Mouse (Mus musculus) kidney, postnatal 10 days (tissue): ENCODE data around the gene Stk26.

Experiments
- DNase-seq: peaks from one replicate; pipeline ENCODE4 v3.0.0; 2021; ENCODE audit warnings: mixed read lengths

Stk26 gene

GRCm38 (mm10) chrX:50926893-50927545, 86.2 kb downstream of the Stk26 start:
- DNase-seq = no peak

- DNase-seq = no peak
Observed at GRCm38 (mm10) chrX:50930309-50930708, 89.5 kb downstream of the Stk26 start.

GRCm38 (mm10) chrX:50937117-50937516, 96.3 kb downstream of the Stk26 start:
- no peak for DNase-seq

- DNase-seq = no peak
Observed at GRCm38 (mm10) chrX:50942610-50943009, 101.8 kb downstream of the Stk26 start, which contains the start of gene Frmd7. Gene Frmd7, minus strand, starts transcription at chrX:50942710.
